Mouse (Mus musculus) adipocyte (in vitro differentiated cells): ENCODE measurements around the gene Ndst2.
"Not testable (repeated sequence)": the region's sequence is repeated elsewhere in the genome, so short reads cannot be mapped to it uniquely, and the experiment has no call there.

Experiments used
- DNase-seq: peaks from one replicate; pipeline ENCODE4 v3.0.0-alpha.2; 2016; ENCODE audit warnings: low spot score

Gene Ndst2

GRCm38 (mm10) chr14:20737306-20737705 is 2.9 kb upstream of the Ndst2 start:
- DNase-seq: peak; percentile 16

GRCm38 (mm10) chr14:20735892-20736390 is 1.6 kb upstream of the Ndst2 start:
- DNase-seq: no peak

GRCm38 (mm10) chr14:20735052-20735451 is 690 bp upstream of the Ndst2 start:
- DNase-seq: no peak

- DNase-seq: peak; percentile 11
These were observed 1.1 kb downstream of the Ndst2 start for GRCm38 (mm10) chr14:20733041-20733951.

- DNase-seq: no peak
These were observed 3.3 kb downstream of the Ndst2 start for GRCm38 (mm10) chr14:20730853-20731602.

GRCm38 (mm10) chr14:20729871-20730270 is 4.5 kb downstream of the Ndst2 start:
- DNase-seq: no peak

GRCm38 (mm10) chr14:20725660-20726339 is 8.6 kb downstream of the Ndst2 start:
- no peak for DNase-seq

- DNase-seq: peak; percentile 54
These were observed 10.3 kb downstream of the Ndst2 start for GRCm38 (mm10) chr14:20724043-20724442.

GRCm38 (mm10) chr14:20723006-20723405 is 11.4 kb downstream of the Ndst2 start:
- DNase-seq: no peak

GRCm38 (mm10) chr14:20721371-20721770 is 13.0 kb downstream of the Ndst2 start:
- no peak for DNase-seq

GRCm38 (mm10) chr14:20719767-20720166 is 14.6 kb downstream of the Ndst2 start:
- no peak for DNase-seq

- DNase-seq: no peak
These were observed 15.9 kb downstream of the Ndst2 start for GRCm38 (mm10) chr14:20718443-20718842.

GRCm38 (mm10) chr14:20713832-20714231 is 20.5 kb downstream of the Ndst2 start:
- no peak for DNase-seq

GRCm38 (mm10) chr14:20708239-20708638 is 26.1 kb downstream of the Ndst2 start:
- no peak for DNase-seq

GRCm38 (mm10) chr14:20707201-20708190 is 26.9 kb downstream of the Ndst2 start, which contains the start of gene Zswim8:
Gene Zswim8, plus strand, starts transcription at chr14:20707552.
- peak; percentile 85 for DNase-seq

GRCm38 (mm10) chr14:20703461-20703860 is 30.9 kb downstream of the Ndst2 start:
- not testable (repeated sequence) for DNase-seq

GRCm38 (mm10) chr14:20702741-20703381 is 31.5 kb downstream of the Ndst2 start, which contains the start of gene Chchd1:
Gene Chchd1, plus strand, starts transcription at chr14:20703006.
- peak; percentile 79 for DNase-seq

- no peak for DNase-seq
These were observed 32.1 kb downstream of the Ndst2 start for GRCm38 (mm10) chr14:20702096-20702740.

- DNase-seq: no peak
These were observed 32.8 kb downstream of the Ndst2 start for GRCm38 (mm10) chr14:20701554-20701953.

GRCm38 (mm10) chr14:20700362-20700761 is 34.0 kb downstream of the Ndst2 start:
- DNase-seq: no peak
